Mouse (Mus musculus): Measurements from ENCODE around the gene Gramd4.

The Gramd4 gene

GRCm38 (mm10) chr15:86116421-86116820, 58.9 kb downstream of the Gramd4 start:
- no peak for DNase-seq (ENCODE audit: low spot score in 2 of 2)

DNA sequence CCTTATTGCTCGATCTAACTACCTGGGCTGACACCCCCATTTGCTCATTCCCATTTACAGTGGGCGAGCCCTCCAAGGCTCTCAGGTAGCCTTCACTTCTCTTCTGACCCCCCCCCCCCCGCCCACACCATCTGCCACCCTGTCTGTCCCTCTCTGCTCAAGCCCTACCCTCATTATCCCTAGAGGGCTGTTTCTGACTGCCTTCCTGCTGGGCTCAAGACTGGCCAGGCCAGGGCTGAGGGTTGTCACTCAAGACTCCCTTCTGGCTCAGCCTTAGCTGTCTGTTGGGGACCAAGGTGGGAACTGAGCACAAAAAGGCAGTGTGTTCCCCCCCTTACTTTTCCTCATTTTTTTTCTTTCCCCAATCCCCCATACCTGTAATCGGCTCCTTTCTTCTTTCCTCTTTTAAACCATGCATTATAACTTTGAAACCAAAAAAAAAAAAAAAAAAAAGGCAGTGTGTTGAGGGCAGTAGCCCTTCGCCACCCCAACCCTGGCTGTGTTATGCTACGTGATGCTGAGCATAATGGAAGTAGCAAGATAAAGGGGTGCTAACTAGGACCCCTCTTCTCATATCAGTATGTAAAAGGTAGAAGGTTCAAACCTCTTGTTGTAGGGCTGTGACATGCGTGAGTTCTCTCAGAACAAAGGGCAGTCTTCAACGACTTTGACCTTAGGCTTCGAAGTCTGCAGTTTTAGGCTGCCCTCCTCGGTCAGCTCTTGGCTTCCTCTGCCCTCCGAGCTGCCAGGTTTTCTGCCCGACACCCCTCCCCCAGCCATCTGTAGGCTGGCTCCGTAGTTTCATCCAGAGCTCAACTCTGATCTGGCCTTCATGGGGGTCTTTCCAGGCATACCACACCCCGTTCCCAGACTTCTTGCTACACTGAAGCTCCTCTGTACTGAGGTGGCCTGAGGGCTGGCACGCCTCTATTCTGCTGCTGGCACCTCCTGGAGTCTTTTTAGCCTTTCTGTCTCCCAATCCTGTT, 59.9 kb downstream of the Gramd4 start:
- no peak for DNase-seq (ENCODE audit: low spot score in 2 of 2)

GRCm38 (mm10) chr15:86119186-86119585, 61.7 kb downstream of the Gramd4 start:
- DNase-seq (ENCODE audit: low spot score in 2 of 2): no peak

- no peak for DNase-seq (ENCODE audit: low spot score in 2 of 2)
Measured at GRCm38 (mm10) chr15:86122261-86122949, 64.9 kb downstream of the Gramd4 start.

GRCm38 (mm10) chr15:86123409-86123808, 65.9 kb downstream of the Gramd4 start:
- no peak for DNase-seq (ENCODE audit: low spot score in 2 of 2)

GRCm38 (mm10) chr15:86124359-86124758, 66.9 kb downstream of the Gramd4 start:
- peak; percentile 48 to 77 for DNase-seq (ENCODE audit: low spot score in 2 of 2)

DNA sequence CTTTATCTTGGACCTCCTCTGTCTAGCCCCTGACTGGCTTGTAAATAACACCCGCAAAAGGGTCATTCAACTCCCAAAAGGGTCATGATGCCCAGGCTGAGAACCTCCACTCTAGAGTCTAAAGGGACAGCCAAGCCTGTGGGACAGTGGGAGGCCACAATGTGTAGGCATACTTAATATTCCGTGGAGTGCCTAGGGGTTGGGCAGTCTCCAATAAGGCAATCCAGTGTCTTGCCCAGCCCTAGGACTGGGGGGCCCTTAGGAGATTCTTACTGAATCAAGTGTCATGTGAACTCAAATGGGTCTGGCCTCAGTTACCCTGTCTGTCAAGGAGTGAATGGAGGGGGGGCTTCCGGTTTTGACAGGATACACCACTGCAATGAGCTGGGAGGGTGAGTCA, 71.5 kb downstream of the Gramd4 start:
- DNase-seq (ENCODE audit: low spot score in 2 of 2): no peak

GRCm38 (mm10) chr15:86130657-86131056, 73.2 kb downstream of the Gramd4 start:
- no peak for DNase-seq (ENCODE audit: low spot score in 2 of 2)

- DNase-seq (ENCODE audit: low spot score in 2 of 2): peak; percentile 55 to 74
Measured at GRCm38 (mm10) chr15:86134941-86135783, 77.7 kb downstream of the Gramd4 start.

- peak; percentile 33 to 59 for DNase-seq (ENCODE audit: low spot score in 2 of 2)
Measured at GRCm38 (mm10) chr15:86137638-86138037, 80.1 kb downstream of the Gramd4 start.

DNA sequence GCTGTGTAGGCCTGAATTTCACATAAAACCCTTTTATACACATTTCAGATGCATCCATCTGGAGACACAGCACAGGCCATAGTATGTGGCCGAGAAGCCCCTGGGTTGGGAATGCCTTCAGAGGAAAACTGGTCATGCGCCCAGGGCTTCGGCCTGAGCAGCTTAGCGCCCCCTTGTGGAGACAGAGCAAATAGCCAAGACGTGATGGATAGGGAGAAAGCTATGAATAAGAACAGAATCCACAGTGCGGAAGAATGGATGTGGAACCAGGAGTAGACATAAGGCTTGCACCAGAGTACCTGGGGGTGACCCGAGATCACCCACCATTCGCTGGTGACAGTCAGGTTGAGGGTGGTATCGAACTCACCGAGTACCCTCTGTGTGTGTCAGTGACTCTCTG, 82.8 kb downstream of the Gramd4 start:
- DNase-seq (ENCODE audit: low spot score in 2 of 2): peak; percentile 32 to 48

DNA sequence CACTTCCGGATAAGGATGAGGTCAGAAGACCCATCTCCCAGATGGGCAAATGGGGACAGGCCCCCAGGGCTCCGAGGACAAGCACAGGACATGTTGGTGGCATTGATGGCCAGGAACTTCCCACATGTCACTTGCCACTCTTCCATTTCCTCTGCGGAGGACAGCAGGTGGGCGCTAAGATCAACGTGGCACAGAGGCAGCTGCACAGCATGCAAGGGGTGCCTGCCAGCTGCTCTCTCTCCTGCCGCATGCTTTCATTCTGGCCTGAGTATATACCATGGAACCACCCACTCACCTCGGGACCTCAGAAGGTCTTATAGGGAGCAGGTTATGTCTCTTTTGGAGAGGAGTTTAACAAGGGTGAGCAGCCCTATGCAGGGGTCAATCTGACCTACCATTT, 87.1 kb downstream of the Gramd4 start:
- no peak for DNase-seq (ENCODE audit: low spot score in 2 of 2)

GRCm38 (mm10) chr15:86145046-86145445, 87.6 kb downstream of the Gramd4 start:
- no peak for DNase-seq (ENCODE audit: low spot score in 2 of 2)

DNA sequence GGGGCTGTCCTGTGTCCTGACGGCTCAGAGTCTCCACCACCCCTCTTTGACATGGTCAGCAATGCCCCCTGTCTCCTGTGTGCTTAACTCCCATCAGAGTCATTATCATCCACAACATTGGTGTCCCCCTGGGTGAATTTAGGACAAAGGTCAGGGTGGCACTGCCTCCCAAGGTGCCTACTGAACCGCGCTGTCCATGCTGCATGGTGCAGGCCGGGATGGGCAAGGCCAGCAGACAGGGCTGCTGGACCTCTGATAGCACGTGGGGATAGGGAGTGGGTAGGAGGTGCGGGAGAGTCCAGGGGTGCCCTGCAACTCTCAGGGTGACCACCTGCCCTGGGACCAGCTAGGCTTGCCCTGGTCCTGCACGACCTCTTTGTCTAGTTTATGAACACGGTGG, 89.4 kb downstream of the Gramd4 start:
- no peak for DNase-seq (ENCODE audit: low spot score in 2 of 2)

DNA sequence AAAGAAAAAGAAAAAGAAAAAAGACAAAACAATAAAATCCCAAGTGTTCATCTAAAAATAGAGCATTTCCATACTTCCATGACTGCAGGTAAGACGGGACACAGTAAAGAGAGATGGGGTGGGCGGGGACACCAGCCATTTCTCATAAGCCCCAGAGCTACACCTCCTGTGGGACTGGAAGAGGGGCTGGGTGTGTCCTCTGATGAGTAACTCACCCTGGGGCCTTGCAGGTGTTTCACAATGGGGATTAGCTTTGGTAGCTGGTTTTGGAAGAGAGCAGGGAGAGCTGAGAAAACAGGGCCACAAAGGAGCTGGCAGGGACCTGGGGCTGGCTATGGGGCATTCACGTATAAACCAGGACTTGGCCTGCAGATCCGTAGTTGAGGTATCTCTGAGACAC, 93.1 kb downstream of the Gramd4 start:
- no peak for DNase-seq (ENCODE audit: low spot score in 2 of 2)

GRCm38 (mm10) chr15:86153481-86153960, 96.0 kb downstream of the Gramd4 start:
- DNase-seq (ENCODE audit: low spot score in 2 of 2): no peak

- no peak for DNase-seq (ENCODE audit: low spot score in 2 of 2)
Measured at GRCm38 (mm10) chr15:86156492-86156891, 99.0 kb downstream of the Gramd4 start.

GRCm38 (mm10) chr15:86159093-86159492, 101.6 kb downstream of the Gramd4 start:
- DNase-seq (ENCODE audit: low spot score in 2 of 2): no peak

DNA sequence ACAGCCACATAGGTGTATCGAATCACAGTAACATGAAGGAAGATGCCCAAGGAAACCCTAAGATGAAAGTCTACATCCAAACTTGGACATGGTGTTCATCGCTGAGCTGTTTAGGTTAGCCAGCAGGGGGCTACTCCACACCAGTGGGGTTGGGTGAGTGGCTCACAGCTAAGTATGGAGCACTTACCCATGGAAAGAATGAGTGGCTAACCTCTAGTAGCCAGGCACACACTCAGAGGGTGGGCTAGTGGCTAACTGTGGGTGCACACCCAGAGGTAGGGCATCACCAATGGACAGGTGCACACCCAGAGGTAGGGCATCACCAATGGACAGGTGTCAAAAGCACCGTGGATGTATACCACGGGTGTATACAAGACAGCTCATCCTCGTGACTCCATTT, 102.2 kb downstream of the Gramd4 start:
- DNase-seq (ENCODE audit: low spot score in 2 of 2): no peak

DNA sequence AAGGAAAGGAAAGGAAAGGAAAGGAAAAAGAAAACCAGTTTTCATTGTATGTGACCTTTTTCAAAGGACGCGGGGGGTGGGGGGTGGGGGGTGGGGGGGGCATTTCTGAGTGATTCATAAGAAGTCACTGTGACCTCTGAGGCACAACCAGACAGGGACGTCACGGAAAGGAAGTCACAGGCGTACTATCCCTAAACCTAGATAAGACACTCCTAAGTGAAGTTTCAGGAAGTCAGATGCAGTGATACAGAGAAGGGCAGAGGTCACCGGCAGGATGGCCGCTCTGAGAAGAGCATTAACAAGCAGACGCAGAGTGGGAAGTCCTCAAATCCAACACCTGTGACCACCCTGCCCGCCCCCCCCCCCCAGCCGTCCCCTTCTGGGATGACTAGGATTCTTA, 103.4 kb downstream of the Gramd4 start:
- DNase-seq (ENCODE audit: low spot score in 2 of 2): no peak

GRCm38 (mm10) chr15:86161800-86162199, 104.3 kb downstream of the Gramd4 start:
- peak; percentile 39 to 57 for DNase-seq (ENCODE audit: low spot score in 2 of 2)
